Mouse (Mus musculus) liver, embryonic 13.5 days (tissue): ENCODE measurements around the gene Serpina7. TPM values are rescaled to one million over a fixed set of nuclear protein-coding genes. Genes with fewer than 3 reads are reported as not detected.

Experiments used
- polyA plus RNA-seq: library from polyadenylated mRNA; unstranded; fragments of >200 nt; fragmentation: Nextera tagmentation; extraction: Ambion mirVana; gene quantifications from 2 replicates; pipeline ENCODE4 v1.2.1, GENCODE M21; 2015

Serpina7 gene
- polyA plus RNA-seq, 1 experiment from 2014 or later = 3.6 TPM

Other genes with a start within 250 kb of the Serpina7 start
- gene Nrk, start 170.8 kb downstream of the Serpina7 start, polyA plus RNA-seq = 5.4 and 5.5 TPM in 2 replicates
- not detected in 2 replicates for gene 4930513O06Rik, start 1.0 kb upstream of the Serpina7 start, polyA plus RNA-seq
- gene 4933428M09Rik, start 94.0 kb upstream of the Serpina7 start, polyA plus RNA-seq = not detected in 2 replicates
- gene Mum1l1, start 124.8 kb upstream of the Serpina7 start, polyA plus RNA-seq = 2.8 and 2.9 TPM in 2 replicates
- 0.24 and 0.28 TPM in 2 replicates for gene Trap1a, start 248.4 kb upstream of the Serpina7 start, polyA plus RNA-seq